Mouse (Mus musculus) R1 (cell line): Measurements from ENCODE around the gene Shld2.

Experiments
- DNase-seq: peaks from one replicate; pipeline ENCODE4 v3.0.0-alpha.2; 2018; ENCODE audit warnings: low read depth, low spot score

Gene Shld2

DNA sequence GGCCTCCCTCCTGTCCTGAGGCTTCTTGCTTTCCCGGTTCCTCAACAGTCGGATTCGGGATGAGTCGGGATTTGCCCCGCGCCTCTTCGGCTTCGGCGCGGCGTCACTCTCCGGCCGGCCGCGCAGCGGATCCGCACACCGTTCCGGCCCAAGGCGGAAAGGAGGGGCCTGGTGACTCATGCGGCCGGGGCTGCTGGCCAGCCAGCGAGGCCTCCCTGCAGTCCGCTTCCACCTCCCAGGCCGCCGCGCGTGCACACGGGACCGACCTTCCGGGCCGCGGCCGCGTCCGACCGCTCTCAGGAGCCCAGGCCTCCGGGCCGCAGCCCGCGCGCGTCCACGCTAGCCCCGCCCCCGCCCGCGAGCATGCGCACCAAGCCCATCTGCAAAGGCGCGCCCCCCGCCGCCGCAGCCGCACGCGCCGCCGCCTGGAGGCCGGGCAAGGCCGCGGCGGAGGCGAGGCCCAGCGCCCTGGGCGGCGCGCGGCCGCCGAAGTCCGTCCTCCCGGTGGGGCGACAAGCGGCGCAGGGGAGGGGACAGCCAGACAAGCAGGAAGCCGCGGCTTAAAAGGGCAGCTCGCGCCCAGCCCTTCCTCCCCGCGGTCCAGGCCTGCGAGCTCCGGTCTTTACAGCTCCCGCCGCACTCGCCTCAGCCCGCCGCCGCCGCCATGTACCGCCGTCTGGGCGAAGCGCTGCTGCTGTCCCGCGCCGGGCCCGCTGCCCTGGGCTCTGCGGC is at the start of gene Shld2, which contains the start of gene Glud1:
Gene Shld2 (minus strand): TSS at position 260 of the 732 bp plus-strand sequence.
Gene Glud1 (plus strand): TSS at position 494 of the 732 bp plus-strand sequence.
- peak; percentile 91 for DNase-seq

GRCm38 (mm10) chr14:34359676-34360244 is 49.5 kb upstream of the Shld2 start:
- peak; percentile 99 for DNase-seq

GRCm38 (mm10) chr14:34357671-34358455 is 47.6 kb upstream of the Shld2 start:
- no peak for DNase-seq

DNA sequence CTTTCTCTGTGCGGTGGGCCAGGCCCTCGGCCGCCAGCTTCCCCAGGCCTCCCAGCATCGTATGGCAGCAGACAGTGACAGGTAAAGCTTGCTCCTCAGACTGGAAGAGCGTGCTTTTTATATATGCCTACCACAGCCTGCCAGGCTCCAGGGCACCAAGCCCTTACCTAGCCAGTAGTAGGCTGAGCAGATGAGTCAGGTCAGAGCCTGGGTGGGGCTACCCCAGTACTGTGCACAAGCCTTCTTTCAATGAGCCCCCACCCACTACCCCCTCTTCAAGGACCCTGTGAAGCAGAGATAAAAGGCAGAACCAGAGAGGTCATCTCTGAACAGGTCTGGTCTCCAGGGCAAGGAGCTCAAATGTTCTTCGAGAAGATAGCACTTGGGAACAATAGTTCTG is 45.0 kb upstream of the Shld2 start, which contains the start of gene Fam25c:
Gene Fam25c (minus strand): TSS at position 133 of the 400 bp plus-strand sequence.
- DNase-seq: no peak

DNA sequence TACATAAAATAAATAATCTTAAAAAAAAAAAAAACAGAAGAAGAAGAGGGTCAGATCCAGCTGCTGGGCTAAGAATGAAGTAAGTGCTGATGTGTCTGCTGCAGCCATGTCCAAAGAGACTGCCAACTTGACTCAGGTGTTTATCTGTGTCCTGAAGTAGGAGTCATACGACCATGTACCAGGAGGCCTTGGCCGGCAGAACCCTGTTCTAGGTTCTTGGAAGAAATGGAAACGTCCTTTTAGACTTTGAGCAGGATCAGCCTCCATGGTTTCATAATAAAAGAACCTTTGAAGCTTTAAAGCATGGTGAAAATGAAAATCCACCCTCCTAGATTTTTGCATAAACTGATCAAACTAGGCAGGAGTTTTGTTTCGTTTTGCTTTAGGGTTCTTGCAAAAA is 44.2 kb upstream of the Shld2 start:
- no peak for DNase-seq

DNA sequence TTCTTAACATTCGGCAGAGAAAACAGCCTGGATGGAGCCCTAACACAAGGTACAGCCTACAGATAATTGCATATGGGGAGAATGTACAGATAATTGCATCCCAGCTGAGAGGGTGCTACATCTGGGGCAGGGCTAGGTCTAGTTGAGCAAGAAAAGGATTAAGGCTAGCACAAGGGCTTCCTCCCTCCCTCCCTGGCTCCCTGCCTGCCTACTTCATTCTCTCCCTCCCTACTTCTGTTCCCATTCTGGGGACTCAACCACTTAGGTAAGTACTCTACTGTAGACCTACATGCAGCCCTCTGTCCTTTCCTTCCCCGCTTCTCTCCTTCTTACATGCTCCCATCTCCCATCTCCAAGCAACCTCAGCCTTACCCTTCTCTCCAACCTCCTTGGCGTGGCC is 43.0 kb upstream of the Shld2 start:
- no peak for DNase-seq

DNA sequence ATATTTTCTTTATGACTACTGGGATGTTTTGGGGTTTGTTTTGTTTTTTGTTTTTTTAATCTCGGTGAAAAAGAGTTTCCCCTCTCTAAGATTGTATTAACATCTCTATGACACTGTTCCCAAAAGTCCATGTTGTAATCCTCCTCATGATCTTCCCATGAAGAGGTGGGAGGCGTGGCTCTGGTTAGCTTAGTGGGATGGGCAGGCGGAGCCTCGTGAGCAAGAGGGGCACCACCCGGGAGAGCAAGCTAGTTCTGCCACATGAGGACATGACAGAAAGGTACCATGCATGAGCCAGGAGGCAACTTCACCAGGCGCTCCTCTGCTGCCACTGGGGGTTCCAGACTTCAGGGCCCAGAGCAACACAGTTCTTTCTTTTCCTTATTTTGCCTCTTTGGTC is 42.2 kb upstream of the Shld2 start:
- peak; percentile 64 for DNase-seq

DNA sequence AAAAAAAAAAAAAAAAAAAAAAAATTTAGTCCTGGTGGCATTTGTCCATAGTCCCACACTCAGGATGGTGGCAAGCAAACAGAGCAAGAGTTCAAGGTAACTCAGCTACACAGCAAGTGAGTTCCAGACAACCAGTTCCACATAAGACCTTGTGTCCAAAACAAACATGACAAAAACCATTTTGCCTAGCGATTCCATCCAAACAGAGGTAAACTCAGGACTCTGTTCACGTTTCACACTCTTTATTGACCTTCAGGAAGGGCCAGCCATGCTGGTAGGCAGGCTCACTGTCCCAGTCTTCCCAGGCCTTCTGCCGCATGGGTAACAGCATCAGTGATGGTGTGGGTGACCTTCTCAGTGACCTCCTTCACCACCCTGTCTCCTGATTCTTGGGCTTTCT is 41.4 kb upstream of the Shld2 start:
- no peak for DNase-seq

GRCm38 (mm10) chr14:34349007-34349406 is 38.7 kb upstream of the Shld2 start:
- peak; percentile 82 for DNase-seq

DNA sequence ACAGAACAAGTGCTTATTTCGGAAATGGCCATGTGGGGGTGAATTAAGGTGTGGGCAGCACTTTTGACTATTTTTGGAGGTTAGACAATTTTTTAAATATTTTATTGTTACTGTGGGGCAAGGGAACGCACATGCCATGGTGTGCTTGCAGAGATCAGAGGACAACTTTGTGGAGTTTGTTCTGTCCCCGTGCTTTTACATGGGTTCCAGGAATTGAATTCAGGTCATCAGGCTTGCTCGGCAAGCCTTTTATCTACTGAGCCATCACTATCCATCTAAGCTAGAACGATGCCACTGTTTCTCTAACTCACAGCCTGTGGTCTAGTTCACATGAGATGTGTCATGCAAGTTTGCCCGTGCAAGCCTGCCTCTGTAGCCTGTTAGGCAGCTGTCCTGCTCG is 38.0 kb upstream of the Shld2 start:
- DNase-seq: no peak

GRCm38 (mm10) chr14:34347084-34347483 is 36.8 kb upstream of the Shld2 start:
- DNase-seq: no peak

GRCm38 (mm10) chr14:34345771-34346566 is 35.7 kb upstream of the Shld2 start:
- peak; percentile 64 for DNase-seq

GRCm38 (mm10) chr14:34344361-34344760 is 34.1 kb upstream of the Shld2 start:
- no peak for DNase-seq

DNA sequence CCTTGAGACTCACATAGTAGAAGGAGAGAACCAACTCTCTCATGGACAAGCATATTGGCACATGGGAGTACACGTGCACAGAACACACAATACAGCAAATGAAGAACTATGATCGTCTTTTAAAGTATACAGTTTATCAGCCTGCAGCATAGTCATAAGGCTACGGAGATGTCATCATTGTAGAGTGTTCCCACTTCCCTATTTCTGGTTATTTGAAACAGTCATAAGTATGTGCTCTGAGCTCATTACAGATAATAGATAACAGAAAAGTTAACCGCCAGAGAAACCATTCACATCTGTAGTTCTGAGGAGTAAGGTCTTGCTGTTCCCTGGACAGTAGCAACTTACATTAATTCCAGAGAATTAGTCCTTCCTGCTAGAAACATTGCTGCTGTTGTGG is 32.8 kb upstream of the Shld2 start:
- DNase-seq: no peak

DNA sequence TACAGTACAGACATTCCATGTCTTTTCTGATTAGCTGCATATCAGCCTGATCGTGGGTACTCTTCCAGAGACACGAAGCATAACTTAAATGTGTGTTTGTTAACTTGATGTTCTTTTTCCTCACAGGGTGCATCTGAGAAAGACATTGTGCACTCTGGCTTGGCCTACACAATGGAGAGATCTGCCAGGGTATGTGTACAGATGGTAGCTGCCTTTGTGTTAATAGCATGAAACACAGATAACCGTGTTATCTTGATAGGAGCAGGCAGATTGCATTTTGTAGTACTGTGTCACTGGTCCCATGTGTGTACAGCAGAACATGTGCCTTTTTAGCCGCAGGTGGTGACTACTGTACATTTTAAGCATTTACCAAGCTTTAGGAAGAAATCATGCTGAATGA is 31.7 kb upstream of the Shld2 start:
- no peak for DNase-seq

DNA sequence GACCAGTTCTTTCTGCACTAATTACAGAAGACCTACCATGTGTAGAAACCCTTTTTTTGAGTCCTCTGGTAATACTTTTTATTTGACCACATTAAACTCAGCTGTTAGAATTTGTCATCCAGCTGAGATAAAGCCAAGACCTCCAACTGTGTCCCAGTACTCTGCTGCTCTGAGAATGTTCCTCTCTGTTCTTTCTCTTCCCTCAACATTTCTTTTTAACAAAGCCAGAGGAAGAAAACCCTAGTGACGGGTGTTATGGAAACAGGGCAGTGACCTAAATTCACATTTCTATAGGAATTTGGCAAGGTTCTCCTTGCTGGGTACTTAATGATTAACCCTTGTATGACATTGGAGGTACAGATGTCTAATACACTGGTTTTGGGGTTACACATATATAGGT is 29.2 kb upstream of the Shld2 start:
- DNase-seq: no peak

DNA sequence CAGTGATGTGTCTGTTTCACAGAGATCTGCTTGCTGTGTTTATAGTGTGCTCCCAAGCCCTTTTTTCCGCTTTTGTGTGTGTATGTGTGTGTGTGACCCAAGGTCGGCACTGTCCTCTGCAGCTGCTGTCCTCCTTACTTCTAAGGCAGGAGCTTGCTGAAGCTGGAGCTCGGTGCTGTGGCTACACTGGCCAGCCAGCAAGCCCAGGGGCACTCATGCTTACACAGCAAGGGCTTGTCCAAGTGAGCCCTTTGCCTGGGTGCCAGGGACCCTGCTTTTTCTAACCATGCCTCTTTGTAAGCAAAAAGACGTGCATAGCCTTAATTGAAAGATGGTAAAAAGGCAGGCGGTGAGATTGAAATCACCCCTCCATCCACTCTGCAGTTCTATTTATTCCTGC is 22.2 kb upstream of the Shld2 start:
- DNase-seq: no peak

DNA sequence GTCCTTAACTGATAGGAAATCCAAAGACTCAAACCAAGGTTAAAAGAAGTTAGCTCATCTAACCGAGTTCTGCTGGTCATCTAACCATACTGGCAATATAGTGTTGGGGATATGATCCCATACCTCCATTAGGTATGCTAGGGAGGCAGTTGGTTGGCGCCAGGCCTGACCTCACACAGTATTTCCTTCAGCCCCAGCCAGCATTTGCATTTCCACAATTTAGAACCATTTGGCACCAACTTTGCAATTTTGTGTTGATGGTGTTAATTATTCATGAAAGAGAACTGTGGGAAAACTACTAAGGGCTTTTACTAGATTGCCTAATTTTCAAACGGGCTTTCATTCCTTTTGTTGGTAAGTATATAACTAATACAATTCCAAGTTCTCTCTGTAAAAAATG is 21.6 kb upstream of the Shld2 start:
- no peak for DNase-seq

GRCm38 (mm10) chr14:34330657-34331158 is 20.4 kb upstream of the Shld2 start:
- no peak for DNase-seq

DNA sequence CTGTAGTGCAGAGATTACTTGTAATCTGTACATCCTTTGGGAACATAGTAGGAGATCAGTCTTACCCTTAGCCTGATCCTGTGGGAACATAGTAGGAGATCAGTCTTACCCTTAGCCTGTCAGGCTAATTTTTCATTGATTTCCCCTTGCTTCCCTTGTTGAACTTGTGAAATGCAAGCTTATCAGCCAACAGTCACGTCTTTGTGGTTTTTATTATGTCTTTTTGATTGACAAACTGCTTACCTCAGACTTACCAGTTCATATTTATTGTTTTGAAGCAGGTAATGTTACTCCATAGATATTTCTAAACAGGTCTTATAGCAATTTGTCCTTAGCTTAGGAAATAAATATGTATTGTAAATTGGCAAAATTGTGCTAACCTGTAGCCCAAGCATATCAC is 17.3 kb upstream of the Shld2 start:
- no peak for DNase-seq

DNA sequence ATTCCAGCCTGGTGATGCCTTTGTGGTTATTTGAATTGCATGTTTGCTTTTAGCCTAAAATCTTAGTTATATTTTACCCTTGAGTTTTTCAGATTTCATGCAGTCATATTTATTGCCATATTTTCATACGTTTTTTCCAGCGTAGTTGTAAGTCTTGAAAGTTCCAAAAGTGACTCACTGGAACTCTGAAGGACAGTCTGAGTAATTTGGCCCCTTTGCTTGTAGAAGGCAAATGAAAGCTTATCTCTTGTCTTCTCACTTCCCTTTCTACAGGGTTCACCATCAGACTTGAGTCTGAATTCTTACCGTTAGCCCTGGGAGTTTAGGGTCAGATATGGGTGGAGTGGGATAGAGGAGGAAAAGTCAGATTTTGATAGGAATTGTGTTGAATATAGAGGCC is 16.3 kb upstream of the Shld2 start:
- DNase-seq: no peak
